Mouse (Mus musculus): ENCODE data around the gene Fbxl21.
A peak's percentile ranks its signal among the peaks of the same experiment; 100 is the strongest.

Gene Fbxl21

GRCm38 (mm10) chr13:56535570-56535969 is 13.3 kb downstream of the Fbxl21 start:
- no peak for DNase-seq

GRCm38 (mm10) chr13:56537026-56537425 is 14.8 kb downstream of the Fbxl21 start:
- DNase-seq, result no peak

- no peak for DNase-seq
Observed at GRCm38 (mm10) chr13:56539846-56540245, 17.6 kb downstream of the Fbxl21 start.

- DNase-seq, result no peak
Observed at GRCm38 (mm10) chr13:56543805-56544204, 21.5 kb downstream of the Fbxl21 start.

- no peak for DNase-seq
Observed at GRCm38 (mm10) chr13:56544956-56545355, 22.7 kb downstream of the Fbxl21 start.

GRCm38 (mm10) chr13:56548401-56548800 is 26.1 kb downstream of the Fbxl21 start, which contains the start of gene Lect2:
Lect2 (minus strand) TSS chr13:56548502.
- DNase-seq, result no peak

- DNase-seq, result no peak
Observed at GRCm38 (mm10) chr13:56549364-56549763, 27.1 kb downstream of the Fbxl21 start.

GRCm38 (mm10) chr13:56550574-56550973 is 28.3 kb downstream of the Fbxl21 start:
- no peak for DNase-seq

GRCm38 (mm10) chr13:56551661-56552060 is 29.4 kb downstream of the Fbxl21 start:
- no peak for DNase-seq

- no peak for DNase-seq
Observed at GRCm38 (mm10) chr13:56553923-56554322, 31.7 kb downstream of the Fbxl21 start.

- no peak for DNase-seq
Observed at GRCm38 (mm10) chr13:56554409-56554808, 32.1 kb downstream of the Fbxl21 start.

- peak; percentile 43 to 66 for DNase-seq
Observed at GRCm38 (mm10) chr13:56555957-56556356, 33.7 kb downstream of the Fbxl21 start.

- DNase-seq, result peak; percentile 78 to 87
Observed at GRCm38 (mm10) chr13:56556701-56557100, 34.4 kb downstream of the Fbxl21 start.

- peak; percentile 77 to 79 for DNase-seq
Observed at GRCm38 (mm10) chr13:56558811-56559210, 36.5 kb downstream of the Fbxl21 start.

GRCm38 (mm10) chr13:56559841-56560370 is 37.6 kb downstream of the Fbxl21 start:
- peak in 1 of 2 experiments; percentile 46 for DNase-seq

- DNase-seq, result peak; percentile 84 to 86
Observed at GRCm38 (mm10) chr13:56561129-56561528, 38.9 kb downstream of the Fbxl21 start.

- no peak for DNase-seq
Observed at GRCm38 (mm10) chr13:56563075-56563474, 40.8 kb downstream of the Fbxl21 start.

- DNase-seq, result no peak
Observed at GRCm38 (mm10) chr13:56566336-56566735, 44.1 kb downstream of the Fbxl21 start.

- no peak for DNase-seq
Observed at GRCm38 (mm10) chr13:56571645-56572044, 49.4 kb downstream of the Fbxl21 start.

- DNase-seq, result no peak
Observed at GRCm38 (mm10) chr13:56575074-56575473, 52.8 kb downstream of the Fbxl21 start.

- DNase-seq, result peak; percentile 73 to 87
Observed at GRCm38 (mm10) chr13:56575701-56576321, 53.5 kb downstream of the Fbxl21 start.

GRCm38 (mm10) chr13:56578097-56578496 is 55.8 kb downstream of the Fbxl21 start:
- no peak for DNase-seq

GRCm38 (mm10) chr13:56580450-56580849 is 58.2 kb downstream of the Fbxl21 start:
- DNase-seq, result no peak

GRCm38 (mm10) chr13:56581512-56581911 is 59.2 kb downstream of the Fbxl21 start:
- DNase-seq, result no peak

GRCm38 (mm10) chr13:56581961-56582434 is 59.7 kb downstream of the Fbxl21 start:
- DNase-seq, result no peak
